Mouse (Mus musculus) myocyte (in vitro differentiated cells): ENCODE measurements around the gene Ncoa3.

ENCODE experiments used
- CEBPB ChIP-seq: IDR thresholded peaks from 2 replicates; pipeline ENCODE4 v1.6.1; 2011; ENCODE audit warnings: mild to moderate bottlenecking, moderate library complexity; ENCODE audit not compliant: poor library complexity, insufficient read depth, severe bottlenecking
- E2F4 ChIP-seq: IDR thresholded peaks from one replicate; pipeline ENCODE4 v1.6.1; 2011; ENCODE audit warnings: mild to moderate bottlenecking, control low read depth, moderate library complexity; ENCODE audit not compliant: insufficient read depth
- MAX ChIP-seq: IDR thresholded peaks from one replicate; pipeline ENCODE4 v1.6.1; 2011; ENCODE audit warnings: low read depth, mild to moderate bottlenecking, control low read depth
- POLR2A ChIP-seq: IDR thresholded peaks from one replicate; pipeline ENCODE4 v1.6.1; 2011; ENCODE audit warnings: low read depth, mild to moderate bottlenecking, control low read depth, moderate library complexity; ENCODE audit not compliant: insufficient read length
- REST ChIP-seq: IDR thresholded peaks from one replicate; pipeline ENCODE4 v1.6.1; 2011; ENCODE audit warnings: mild to moderate bottlenecking, control low read depth, moderate library complexity; ENCODE audit not compliant: insufficient read depth, insufficient read length
- SRF ChIP-seq: IDR thresholded peaks from one replicate; pipeline ENCODE4 v1.6.1; 2011; ENCODE audit warnings: low read depth; ENCODE audit not compliant: control insufficient read depth, insufficient read length
- TCF12 ChIP-seq: IDR thresholded peaks from one replicate; pipeline ENCODE4 v1.6.1; 2011; ENCODE audit warnings: mild to moderate bottlenecking, control low read depth; ENCODE audit not compliant: poor library complexity, insufficient read depth, severe bottlenecking
- USF1 ChIP-seq: IDR thresholded peaks from one replicate; pipeline ENCODE4 v1.6.1; 2011; ENCODE audit warnings: low read depth, mild to moderate bottlenecking, control low read depth, moderate library complexity

- no peak for TF ChIP-seq POLR2A
- no peak for TF ChIP-seq CEBPB
- no peak for TF ChIP-seq REST
- TF ChIP-seq E2F4: no peak
- no peak for TF ChIP-seq SRF
- TF ChIP-seq USF1: no peak
- no peak for TF ChIP-seq TCF12
- TF ChIP-seq MAX: no peak
These were observed 70.0 kb downstream of the Ncoa3 start for GRCm38 (mm10) chr2:166062431-166062830.
